Mouse (Mus musculus) megakaryocyte, embryonic 14.5 days (primary cell): ENCODE data around the gene Gjd3.

ENCODE experiments used
- FLI1 ChIP-seq: IDR thresholded peaks from 2 replicates; pipeline ENCODE4 v1.6.1; 2012; ENCODE audit warnings: low read length, inconsistent platforms, mixed read lengths
- GATA1 ChIP-seq: IDR thresholded peaks from 3 replicates; pipeline ENCODE4 v1.6.1; 2012; ENCODE audit warnings: mixed read lengths, low read length, inconsistent platforms, borderline replicate concordance

- no peak for TF ChIP-seq GATA1
- no peak for TF ChIP-seq FLI1
These were observed 40.3 kb downstream of the Gjd3 start for GRCm38 (mm10) chr11:98942555-98942922.
